Mouse (Mus musculus) liver, postnatal 0 days (tissue): Measurements from ENCODE around the gene Mak. TPM values are rescaled to one million over a fixed set of nuclear protein-coding genes. Genes with fewer than 3 reads are reported as not detected.

Source experiments
- ATAC-seq: fragments of 200-750 bp; cut with Nextera tagmentation; 2 replicates; pipeline ENCODE4 v1.8.0; 2017; ENCODE audit warnings: mild to moderate bottlenecking, moderate library complexity
- DNase-seq: peaks from one replicate; pipeline ENCODE4 v3.0.0-alpha.2; 2016
- H3K27ac ChIP-seq: fragments of 300-500 bp; sonication (generic); 2 replicates; pipeline ENCODE4 v1.5.1; 2014; ENCODE audit warnings: antibody characterized with exemption, moderate library complexity, mild to moderate bottlenecking, low read depth
- H3K27me3 ChIP-seq: fragments of 300-500 bp; sonication (generic); 2 replicates; pipeline ENCODE4 v1.6.1; 2014; ENCODE audit warnings: low read length, control low read depth, mixed read lengths; ENCODE audit not compliant: insufficient read depth
- H3K36me3 ChIP-seq: fragments of 300-500 bp; sonication (generic); replicated peaks from 2 replicates; pipeline ENCODE4 v1.6.1; 2014; ENCODE audit warnings: mild to moderate bottlenecking, control low read depth, low read length, moderate library complexity, mixed read lengths; ENCODE audit not compliant: insufficient read depth
- H3K4me1 ChIP-seq: fragments of 300-500 bp; sonication (generic); 2 replicates; pipeline ENCODE4 v1.6.1; 2014; ENCODE audit warnings: antibody characterized with exemption, mild to moderate bottlenecking, control low read depth; ENCODE audit not compliant: insufficient read depth
- H3K4me2 ChIP-seq: fragments of 300-500 bp; sonication (generic); 2 replicates; pipeline ENCODE4 v1.6.1; 2014; ENCODE audit warnings: low read depth, mild to moderate bottlenecking, low read length, moderate library complexity, mixed read lengths
- H3K4me3 ChIP-seq: fragments of 300-500 bp; sonication (generic); 2 replicates; pipeline ENCODE4 v1.5.1; 2014; ENCODE audit warnings: low read depth, low read length
- H3K9ac ChIP-seq: fragments of 300-500 bp; sonication (generic); replicated peaks from 2 replicates; pipeline ENCODE4 v1.6.1; 2014; ENCODE audit warnings: mild to moderate bottlenecking, moderate library complexity
- H3K9me3 ChIP-seq: fragments of 300-500 bp; sonication (generic); 2 replicates; pipeline ENCODE4 v1.6.1; 2016; ENCODE audit warnings: mild to moderate bottlenecking, control low read depth, low read length, mixed read lengths
- CTCF ChIP-seq: sonication (generic); IDR thresholded peaks from 2 replicates; pipeline ENCODE4 v1.5.1; 2016; ENCODE audit warnings: antibody characterized with exemption, low read depth
- EP300 ChIP-seq: IDR thresholded peaks from 2 replicates; pipeline ENCODE4 v1.6.1; 2016; ENCODE audit warnings: antibody characterized with exemption, low read depth, mild to moderate bottlenecking
- WGBS: fragments of 180-500 bp; shearing (Covaris S2); extraction: QIAGEN DNeasy Blood & Tissue Kit; methylation state at CpG from one replicate; pipeline ENCODE4 v1.1.7; 2014; ENCODE audit not compliant: insufficient replicate concordance; 5-methylcytosine and 5-hydroxymethylcytosine counted together
- polyA plus RNA-seq: library from polyadenylated mRNA; unstranded; fragments of >200 nt; fragmentation: Nextera tagmentation; extraction: Ambion mirVana; gene quantifications from 2 replicates; pipeline ENCODE4 v1.2.1, GENCODE M21; 2015

The Mak gene
- polyA plus RNA-seq, 1 experiment from 2014 or later, result 0.08 TPM

- H3K9me3 ChIP-seq, result no peaks in the 10 kb centered on the region
- H3K27me3 ChIP-seq, result 0 out of 2 replicates have a peak, but pooled peaks cover 2% of the 10 kb centered on the region
- H3K27ac ChIP-seq, result no peak overlapping the region
- no peak overlapping the region for H3K4me3 ChIP-seq
- TF ChIP-seq CTCF (no peak), EP300 (no peak)
- no peak for ATAC-seq
- no peaks in the 10 kb centered on the region for H3K36me3 ChIP-seq
- no peak overlapping the region for H3K4me2 ChIP-seq
- no peaks in the 10 kb centered on the region for H3K4me1 ChIP-seq
- no peak for DNase-seq
- H3K9ac ChIP-seq, result no peak overlapping the region
- WGBS, result 75% methylated on average over 6 of the region's 6 CpGs
These were observed 32.2 kb downstream of the Mak start for GRCm38 (mm10) chr13:41047280-41047679.

DNA sequence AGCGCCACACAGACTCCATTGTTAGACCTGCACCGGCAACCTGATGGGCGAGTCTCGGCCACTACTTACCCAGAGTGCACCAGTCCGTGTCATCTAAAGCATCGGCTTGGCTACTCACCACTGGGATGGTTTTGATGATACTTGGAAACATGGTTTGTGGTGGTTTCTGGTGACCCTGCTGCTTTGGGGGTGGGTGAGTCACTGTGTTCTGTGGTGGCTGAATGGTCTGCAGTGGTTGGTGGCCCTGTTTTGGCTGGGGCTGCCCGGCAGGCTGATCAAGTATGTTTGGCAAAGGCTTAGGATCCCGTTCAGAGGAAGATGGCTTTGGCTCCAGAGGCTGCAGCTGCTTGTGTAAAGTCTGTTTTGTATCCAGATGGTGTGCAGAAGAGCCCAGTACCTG, 33.6 kb downstream of the Mak start:
- no peaks in the 10 kb centered on the region for H3K36me3 ChIP-seq
- ATAC-seq (no peak), DNase-seq (no peak)
- H3K9me3 ChIP-seq, result no peaks in the 10 kb centered on the region
- no peaks in the 10 kb centered on the region for H3K4me1 ChIP-seq
- WGBS, result 86% methylated on average over 8 of the region's 8 CpGs
- H3K4me2 ChIP-seq, result no peak overlapping the region
- H3K9ac ChIP-seq, result no peak overlapping the region
- 0 out of 2 replicates have a peak, but pooled peaks cover 2% of the 10 kb centered on the region for H3K27me3 ChIP-seq
- no peak overlapping the region for H3K27ac ChIP-seq
- TF ChIP-seq CTCF (no peak), EP300 (no peak)
- no peak overlapping the region for H3K4me3 ChIP-seq

DNA sequence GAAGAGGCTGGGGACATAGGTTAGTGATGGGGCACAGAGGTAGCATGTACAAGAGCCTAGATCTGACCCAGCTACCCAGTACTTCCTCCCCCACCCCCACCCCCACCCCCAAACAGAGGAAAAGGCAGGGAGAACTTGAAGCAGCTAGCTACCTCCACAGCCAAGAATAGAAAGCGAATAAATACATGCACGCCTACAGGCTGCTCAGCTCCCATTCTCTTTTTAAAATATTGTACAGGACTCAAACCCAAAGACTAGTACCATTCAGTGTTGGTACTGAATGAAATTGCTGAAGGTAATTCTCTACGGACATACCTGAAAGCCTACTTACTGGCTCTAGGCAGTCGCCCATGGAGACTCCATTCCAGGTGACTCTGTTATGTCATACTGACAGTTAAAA, 37.0 kb downstream of the Mak start:
- ATAC-seq (no peak), DNase-seq (no peak)
- Histone ChIP-seq H3K9ac (no peak overlapping the region), H3K4me3 (no peak overlapping the region), H3K36me3 (no peaks in the 10 kb centered on the region), H3K9me3 (no peaks in the 10 kb centered on the region), H3K27ac (no peak overlapping the region), H3K27me3 (0 out of 2 replicates have a peak, but pooled peaks cover 2% of the 10 kb centered on the region), H3K4me1 (no peaks in the 10 kb centered on the region), H3K4me2 (no peak overlapping the region)
- TF ChIP-seq CTCF (no peak), EP300 (no peak)
- WGBS, result 65% methylated on average over 4 of the region's 4 CpGs

DNA sequence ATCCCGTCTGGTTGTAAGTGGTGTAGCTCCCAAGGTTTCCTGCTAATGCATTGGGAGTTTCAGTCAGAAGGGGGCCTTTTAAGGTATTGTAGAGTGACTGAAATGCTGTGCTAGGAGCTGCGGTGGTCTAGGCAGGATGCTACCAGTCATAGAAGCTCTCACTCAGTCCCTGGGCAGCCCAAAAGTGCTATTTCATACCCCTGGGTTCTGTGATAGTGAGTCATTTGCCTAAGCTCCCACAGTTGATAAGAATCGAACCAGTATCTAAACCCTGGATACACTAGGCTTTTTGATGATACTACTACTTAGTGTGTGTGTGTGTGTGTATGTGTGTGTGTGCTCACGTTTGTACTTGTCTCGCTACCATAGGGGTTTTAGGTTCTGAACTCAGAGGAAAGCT, 49.4 kb downstream of the Mak start:
- Histone ChIP-seq H3K27me3 (no peaks in the 10 kb centered on the region), H3K27ac (no peak overlapping the region), H3K9ac (no peak overlapping the region), H3K9me3 (no peaks in the 10 kb centered on the region), H3K36me3 (no peaks in the 10 kb centered on the region), H3K4me2 (no peak overlapping the region), H3K4me1 (peaks cover 8% of the 10 kb centered on the region; the same call in 1 of the 2 replicates), H3K4me3 (no peak overlapping the region)
- no peak for TF ChIP-seq CTCF
- TF ChIP-seq EP300, result no peak; the same call in 1 of the 2 replicates
- DNase-seq (no peak), ATAC-seq (peak; percentile 27; the same call in 1 of the 2 replicates)
- WGBS, result 55% methylated on average over 5 of the region's 5 CpGs

DNA sequence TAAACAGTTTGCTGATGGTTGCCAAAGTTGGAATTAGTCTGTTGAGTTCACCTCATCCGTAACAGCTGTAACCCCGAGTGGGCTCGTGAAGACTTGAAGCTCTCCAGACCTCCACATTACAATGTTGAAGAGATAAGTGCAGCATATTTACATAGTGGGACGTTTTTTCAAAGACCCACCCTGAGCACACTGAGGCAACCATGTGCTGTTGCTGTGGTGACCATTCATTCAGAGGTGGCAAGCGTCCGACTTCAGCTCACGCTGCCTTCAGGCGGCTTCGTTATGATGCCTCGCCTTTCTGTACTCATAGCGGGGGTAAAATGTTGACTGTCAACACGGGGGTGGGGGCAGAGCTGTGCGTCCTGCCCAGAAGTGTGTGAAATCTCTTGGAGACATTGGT, 57.4 kb downstream of the Mak start:
- Histone ChIP-seq H3K4me2 (no peak overlapping the region), H3K27me3 (no peaks in the 10 kb centered on the region), H3K4me1 (peaks cover 27% of the 10 kb centered on the region), H3K4me3 (no peak overlapping the region), H3K27ac (no peak overlapping the region), H3K9me3 (no peaks in the 10 kb centered on the region), H3K36me3 (peaks cover 53% of the 10 kb centered on the region), H3K9ac (no peak overlapping the region)
- ATAC-seq, result no peak
- TF ChIP-seq EP300, result no peak
- TF ChIP-seq CTCF, result no peak
- WGBS, result 89% methylated on average over 13 of the region's 13 CpGs
- no peak for DNase-seq

DNA sequence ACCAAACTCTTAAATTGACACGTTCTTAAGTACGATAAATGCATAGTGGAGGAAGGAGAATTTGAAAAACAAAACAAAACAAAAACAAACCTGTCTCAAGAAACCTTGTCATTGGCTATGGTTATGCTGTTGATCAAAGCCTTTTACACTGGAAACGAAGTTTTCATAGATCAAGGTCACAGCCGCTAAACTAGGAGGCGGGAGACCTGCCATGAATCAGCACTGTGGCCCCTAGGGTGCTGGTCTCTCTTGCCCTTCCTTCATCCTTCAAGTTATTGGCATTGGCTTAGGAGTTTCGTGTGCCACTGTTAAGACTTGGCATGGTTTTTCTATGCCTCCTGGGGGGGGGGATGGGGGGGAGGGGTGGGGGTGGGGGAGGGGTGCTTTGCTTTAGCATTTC, 57.9 kb downstream of the Mak start:
- Histone ChIP-seq H3K9ac (no peak overlapping the region), H3K36me3 (peaks cover 53% of the 10 kb centered on the region), H3K27ac (no peak overlapping the region), H3K27me3 (no peaks in the 10 kb centered on the region), H3K9me3 (no peaks in the 10 kb centered on the region), H3K4me3 (no peak overlapping the region), H3K4me2 (no peak overlapping the region), H3K4me1 (peaks cover 30% of the 10 kb centered on the region)
- TF ChIP-seq CTCF (no peak), EP300 (no peak)
- DNase-seq, result no peak
- WGBS, result 86% methylated on average over 6 of the region's 6 CpGs
- no peak for ATAC-seq

GRCm38 (mm10) chr13:41020494-41020893, 59.0 kb downstream of the Mak start:
- Histone ChIP-seq H3K27ac (peak overlapping the region; percentile 30; the same call in 1 of the 2 replicates), H3K9me3 (no peaks in the 10 kb centered on the region), H3K4me2 (peak overlapping the region; percentile 71)

More at GRCm38 (mm10) chr13:41020494-41020893, 59.0 kb downstream of the Mak start:
- Histone ChIP-seq H3K27me3 (no peaks in the 10 kb centered on the region), H3K4me1 (peaks cover 35% of the 10 kb centered on the region), H3K9ac (0 out of 2 replicates have a peak overlapping the region, but pooled peaks have one; percentile 35), H3K36me3 (peaks cover 53% of the 10 kb centered on the region), H3K4me3 (peak overlapping the region; percentile 70)
- 49% methylated on average over 7 of the region's 7 CpGs for WGBS
- no peak for TF ChIP-seq CTCF
- peak; percentile 64 for TF ChIP-seq EP300
- ATAC-seq (no peak), DNase-seq (peak; percentile 45)
